Mouse (Mus musculus) midbrain, postnatal 0 days (tissue): ENCODE results near the gene Stac3. TPM values are rescaled to one million over a fixed set of nuclear protein-coding genes. Genes with fewer than 3 reads are reported as not detected.

ENCODE experiments used
- ATAC-seq: fragments of 200-750 bp; cut with Nextera tagmentation; 2 replicates; pipeline ENCODE4 v1.8.0; 2017; ENCODE audit warnings: moderate number of reproducible peaks, mild to moderate bottlenecking, moderate TSS enrichment, moderate library complexity; ENCODE audit not compliant: low FRiP score
- DNase-seq: peaks from one replicate; pipeline ENCODE4 v3.0.0-alpha.2; 2015; ENCODE audit warnings: low spot score
- H3K27ac ChIP-seq: fragments of 300-500 bp; sonication (generic); 2 replicates; pipeline ENCODE4 v1.5.1; 2014; ENCODE audit warnings: low read depth, mild to moderate bottlenecking, low read length, mixed read lengths
- H3K27me3 ChIP-seq: fragments of 300-500 bp; sonication (generic); 2 replicates; pipeline ENCODE4 v1.6.1; 2014; ENCODE audit warnings: low read length, control low read depth, mixed read lengths; ENCODE audit not compliant: insufficient read depth
- H3K36me3 ChIP-seq: fragments of 300-500 bp; sonication (generic); 2 replicates; pipeline ENCODE4 v1.6.1; 2014; ENCODE audit warnings: low read length, control low read depth, mixed read lengths; ENCODE audit not compliant: insufficient read depth
- H3K4me1 ChIP-seq: fragments of 300-500 bp; sonication (generic); 2 replicates; pipeline ENCODE4 v1.6.1; 2014; ENCODE audit warnings: mild to moderate bottlenecking, control low read depth, antibody characterized with exemption, low read length, mixed read lengths; ENCODE audit not compliant: insufficient read depth
- H3K4me2 ChIP-seq: fragments of 300-500 bp; sonication (generic); 2 replicates; pipeline ENCODE4 v1.6.1; 2014; ENCODE audit warnings: low read depth, mild to moderate bottlenecking, low read length, mixed read lengths; ENCODE audit not compliant: poor library complexity, severe bottlenecking
- H3K4me3 ChIP-seq: fragments of 300-500 bp; sonication (generic); 2 replicates; pipeline ENCODE4 v1.5.1; 2014; ENCODE audit warnings: low read depth, mild to moderate bottlenecking, low read length, moderate library complexity
- H3K9ac ChIP-seq: fragments of 300-500 bp; sonication (generic); replicated peaks from 2 replicates; pipeline ENCODE4 v1.6.1; 2014; ENCODE audit warnings: mild to moderate bottlenecking, low read length, moderate library complexity, mixed read lengths; ENCODE audit not compliant: poor library complexity, severe bottlenecking
- H3K9me3 ChIP-seq: fragments of 300-500 bp; sonication (generic); 2 replicates; pipeline ENCODE4 v1.6.1; 2016; ENCODE audit warnings: low read length, control low read depth
- CTCF ChIP-seq: IDR thresholded peaks from 2 replicates; pipeline ENCODE4 v1.5.1; 2016; ENCODE audit warnings: antibody characterized with exemption, mild to moderate bottlenecking
- WGBS: fragments of 180-500 bp; shearing (Covaris S2); extraction: QIAGEN DNeasy Blood & Tissue Kit; methylation state at CpG from one replicate; pipeline ENCODE4 v1.1.7; 2014; 5-methylcytosine and 5-hydroxymethylcytosine counted together
- polyA plus RNA-seq: library from polyadenylated mRNA; unstranded; fragments of >200 nt; fragmentation: Nextera tagmentation; extraction: Ambion mirVana; gene quantifications from 2 replicates; pipeline ENCODE4 v1.2.1, GENCODE M21; 2015
- total RNA-seq: library from RNA; depleted of rRNA; stranded (reverse); fragments of >200 nt; gene quantifications from 2 replicates; pipeline ENCODE4 v1.2.3, GENCODE M21; 2014

Gene Stac3
- total and polyA plus RNA-seq, 2 experiments from 2014 or later: 0.51 to 1.2 TPM

- Histone ChIP-seq H3K9me3 (no peaks in the 10 kb centered on the region), H3K27ac (peak within 1 kb of the TSS; percentile 38), H3K4me1 (peaks cover 11% of the 10 kb centered on the region; the same call in 1 of the 2 replicates), H3K36me3 (peaks cover 11% of the 10 kb centered on the region), H3K4me3 (peak within 1 kb of the TSS; percentile 59), H3K4me2 (peak within 1 kb of the TSS; percentile 91), H3K27me3 (0 out of 2 replicates have a peak, but pooled peaks cover 10% of the 10 kb centered on the region), H3K9ac (peak within 1 kb of the TSS; percentile 60)
- under 1% methylated on average over 49 of the region's 78 CpGs for WGBS
- TF ChIP-seq CTCF: no peak
- ATAC-seq: 0 out of 2 replicates have a peak, but pooled peaks have one; percentile 13
- DNase-seq: no peak
Observed at GRCm38 (mm10) chr10:127534036-127534928, 32.8 kb downstream of the Stac3 start, which contains the start of gene Nxph4. Gene Nxph4, minus strand, starts transcription at chr10:127534559.

- TF ChIP-seq CTCF: no peak
- DNase-seq: no peak
- Histone ChIP-seq H3K36me3 (peaks cover 18% of the 10 kb centered on the region), H3K4me3 (peak overlapping the region; percentile 59), H3K4me2 (peak overlapping the region; percentile 91), H3K27me3 (0 out of 2 replicates have a peak, but pooled peaks cover 10% of the 10 kb centered on the region), H3K9ac (peak overlapping the region; percentile 60; the same call in 1 of the 2 replicates), H3K9me3 (no peaks in the 10 kb centered on the region), H3K4me1 (peaks cover 11% of the 10 kb centered on the region; the same call in 1 of the 2 replicates), H3K27ac (peak overlapping the region; percentile 38; the same call in 1 of the 2 replicates)
- 0 out of 2 replicates have a peak, but pooled peaks have one; percentile 2 for ATAC-seq
- WGBS: 3% methylated on average over 26 of the region's 30 CpGs
Observed at GRCm38 (mm10) chr10:127534929-127535384, 33.5 kb downstream of the Stac3 start.

- Histone ChIP-seq H3K27ac (no peak overlapping the region), H3K9me3 (no peaks in the 10 kb centered on the region), H3K4me3 (no peak overlapping the region), H3K4me2 (peak overlapping the region; percentile 12; the same call in 1 of the 2 replicates), H3K36me3 (peaks cover 34% of the 10 kb centered on the region), H3K9ac (no peak overlapping the region), H3K4me1 (peaks cover 7% of the 10 kb centered on the region; the same call in 1 of the 2 replicates), H3K27me3 (0 out of 2 replicates have a peak, but pooled peaks cover 4% of the 10 kb centered on the region)
- peak; percentile 70 for TF ChIP-seq CTCF
- DNase-seq (peak; percentile 87), ATAC-seq (no peak)
- 14% methylated on average over 8 of the region's 8 CpGs for WGBS
Observed at GRCm38 (mm10) chr10:127536586-127537314, 35.3 kb downstream of the Stac3 start.

GRCm38 (mm10) chr10:127537854-127538583 is 36.5 kb downstream of the Stac3 start:
- TF ChIP-seq CTCF: peak; percentile 95

GRCm38 (mm10) chr10:127541510-127541909 is 40.0 kb downstream of the Stac3 start:
- 96% methylated on average over 8 of the region's 8 CpGs for WGBS
- H3K4me2 ChIP-seq: no peak overlapping the region
- DNase-seq: no peak

More at GRCm38 (mm10) chr10:127537854-127538583, 36.5 kb downstream of the Stac3 start:
- Histone ChIP-seq H3K4me2 (no peak overlapping the region), H3K4me3 (no peak overlapping the region), H3K27ac (peak overlapping the region; percentile 32; the same call in 1 of the 2 replicates), H3K9ac (no peak overlapping the region), H3K36me3 (peaks cover 46% of the 10 kb centered on the region), H3K27me3 (0 out of 2 replicates have a peak, but pooled peaks cover 4% of the 10 kb centered on the region), H3K4me1 (peaks cover 7% of the 10 kb centered on the region; the same call in 1 of the 2 replicates), H3K9me3 (no peaks in the 10 kb centered on the region)
- DNase-seq (peak; percentile 88), ATAC-seq (no peak)
- whole genome bisulfite sequencing: 22% methylated on average over 7 of the region's 7 CpGs

More at GRCm38 (mm10) chr10:127541510-127541909, 40.0 kb downstream of the Stac3 start:
- no peak overlapping the region for H3K9ac ChIP-seq
- peaks cover 1% of the 10 kb centered on the region; the same call in 1 of the 2 replicates for H3K4me1 ChIP-seq
- TF ChIP-seq CTCF: no peak
- H3K27ac ChIP-seq: no peak overlapping the region
- H3K36me3 ChIP-seq: peaks cover 77% of the 10 kb centered on the region
- no peaks in the 10 kb centered on the region for H3K27me3 ChIP-seq
- no peak for ATAC-seq
- no peak overlapping the region for H3K4me3 ChIP-seq
- H3K9me3 ChIP-seq: no peaks in the 10 kb centered on the region
